In genomic region chr9:118606148-118606816, GRCm38 (mm10) we compare ENCODE assay signal across 7 mouse cellular contexts. TPM values are rescaled to one million over a fixed set of nuclear protein-coding genes. Genes with fewer than 3 reads are reported as not detected.
DNase-seq lines count a peak whose midpoint lies in the region; ATAC-seq and TF ChIP-seq lines count a peak whose summit lies in the region.

Itga9 (plus strand) TSS chr9:118606690.

- peak; percentile 96 for DNase-seq in adrenal gland, postnatal 10 days
- peak; percentile 93 for DNase-seq in embryonic facial prominence, embryonic 10.5 days (ENCODE audit: low spot score)
- DNase-seq in heart, adult 2 months, result peak; percentile 90 to 96
- DNase-seq in kidney, adult 18-20 months, result peak; percentile 89
- peak; percentile 73 to 84 for DNase-seq in spleen, postnatal 10 days (ENCODE audit: low spot score in 2 of 2)

- no peaks in the 10 kb centered on the region for H3K79me2 ChIP-seq in heart, adult 2 months (replicated peaks; ENCODE audit: control insufficient read depth, insufficient read depth, low read length)

- no peaks in the 10 kb centered on the region for H3K9me3 ChIP-seq in embryonic facial prominence, embryonic 10.5 days
- H3K9me3 ChIP-seq in limb, embryonic 15.5 days, result no peaks in the 10 kb centered on the region
- no peaks in the 10 kb centered on the region for H3K9me3 ChIP-seq in midbrain, embryonic 15.5 days

- intact Hi-C loops in heart, adult 2 months (cut with DNase I), result loop anchor here (1.0 to 5.0 kb wide), 3 partner anchors 81 to 265 kb away; no protein-coding TSS in a partner anchor

- peak within 1 kb of the TSS; percentile 94 for H3K27ac ChIP-seq in embryonic facial prominence, embryonic 10.5 days (replicated peaks)
- H3K27ac ChIP-seq in heart, adult 2 months, result peak within 1 kb of the TSS; percentile 72
- H3K27ac ChIP-seq in limb, embryonic 15.5 days, result peak within 1 kb of the TSS; percentile 59
- H3K27ac ChIP-seq in midbrain, embryonic 15.5 days, result no peak within 1 kb of the TSS

- peak; percentile 98 for TF ChIP-seq CTCF in heart, adult 2 months (IDR thresholded peaks at IDR 0.05)

- peak; percentile 73 for ATAC-seq in limb, embryonic 15.5 days (ENCODE audit: insufficient number of reproducible peaks, low FRiP score, low TSS enrichment, low read depth)
- ATAC-seq in midbrain, embryonic 15.5 days (replicated peaks), result peak; percentile 86

- peak; percentile 45; the same call in 1 of the 2 replicates for TF ChIP-seq EP300 in heart, adult 2 months (IDR thresholded peaks at IDR 0.05; ENCODE audit: insufficient read depth, low read depth, low read length)

- H3K4me1 ChIP-seq in embryonic facial prominence, embryonic 10.5 days, result peaks cover 56% of the 10 kb centered on the region
- H3K4me1 ChIP-seq in heart, adult 2 months (ENCODE audit: control insufficient read depth, insufficient read depth, low read length), result peaks cover 15% of the 10 kb centered on the region
- peaks cover 26% of the 10 kb centered on the region for H3K4me1 ChIP-seq in limb, embryonic 15.5 days
- H3K4me1 ChIP-seq in midbrain, embryonic 15.5 days, result peaks cover 16% of the 10 kb centered on the region

- TF ChIP-seq POLR2A in heart, adult 2 months (IDR thresholded peaks at IDR 0.05; ENCODE audit: insufficient read depth, low read depth, low read length), result no peak

- H3K4me3 ChIP-seq in embryonic facial prominence, embryonic 10.5 days, result peak within 1 kb of the TSS; percentile 82
- peak within 1 kb of the TSS; percentile 80 for H3K4me3 ChIP-seq in heart, adult 2 months
- peak within 1 kb of the TSS; percentile 73 for H3K4me3 ChIP-seq in limb, embryonic 15.5 days
- H3K4me3 ChIP-seq in midbrain, embryonic 15.5 days, result peak within 1 kb of the TSS; percentile 73

- 11% methylated on average over 42 of the region's 42 CpGs for WGBS in embryonic facial prominence, embryonic 10.5 days
- WGBS in heart, adult 2 months, result 10% methylated on average over 39 of the region's 42 CpGs
- WGBS in limb, embryonic 15.5 days, result 10% methylated on average over 40 of the region's 42 CpGs
- 11% methylated on average over 36 of the region's 42 CpGs for WGBS in midbrain, embryonic 15.5 days

- peaks cover 39% of the 10 kb centered on the region for H3K27me3 ChIP-seq in embryonic facial prominence, embryonic 10.5 days (replicated peaks; ENCODE audit: low read depth, poor library complexity, severe bottlenecking)
- no peaks in the 10 kb centered on the region for H3K27me3 ChIP-seq in heart, adult 2 months (ENCODE audit: control insufficient read depth, insufficient read depth, low read length)
- no peaks in the 10 kb centered on the region for H3K27me3 ChIP-seq in limb, embryonic 15.5 days
- H3K27me3 ChIP-seq in midbrain, embryonic 15.5 days (replicated peaks), result peaks cover 24% of the 10 kb centered on the region

- H3K9ac ChIP-seq in heart, adult 2 months (ENCODE audit: low read depth, low read length), result peak within 1 kb of the TSS; percentile 97
- H3K9ac ChIP-seq in limb, embryonic 15.5 days, result peak within 1 kb of the TSS; percentile 87
- peak within 1 kb of the TSS; percentile 61 for H3K9ac ChIP-seq in midbrain, embryonic 15.5 days

- peak within 1 kb of the TSS; percentile 89 for H3K4me2 ChIP-seq in limb, embryonic 15.5 days
- H3K4me2 ChIP-seq in midbrain, embryonic 15.5 days, result peak within 1 kb of the TSS; percentile 89

- no peaks in the 10 kb centered on the region for H3K36me3 ChIP-seq in embryonic facial prominence, embryonic 10.5 days (replicated peaks)
- no peaks in the 10 kb centered on the region; the same call in 1 of the 2 replicates for H3K36me3 ChIP-seq in heart, adult 2 months (ENCODE audit: control insufficient read depth, insufficient read depth, low read length)
- H3K36me3 ChIP-seq in limb, embryonic 15.5 days, result no peaks in the 10 kb centered on the region
- no peaks in the 10 kb centered on the region for H3K36me3 ChIP-seq in midbrain, embryonic 15.5 days (replicated peaks)

RNA-seq across cellular contexts. Expression of gene Itga9, which starts in this region (rescaled TPM):
- total RNA-seq in adrenal gland, postnatal 10 days (2021), result 10 to 100 TPM; 41.6 to 56.8 TPM
- polyA plus RNA-seq in embryonic facial prominence, embryonic 10.5 days (2016; fragmentation: Nextera tagmentation; extraction: Ambion mirVana), result 11.9 and 13.4 TPM in 2 replicates
- total RNA-seq in heart, adult 2 months (2021), result 10 to 100 TPM; 34.8 to 41.9 TPM
- 35.3 and 43.7 TPM in 2 replicates for polyA plus RNA-seq in heart, adult 2 months (2012; rRNA removed)
- 6.1 and 9.9 TPM in 2 replicates for polyA plus RNA-seq in limb, embryonic 15.5 days (2015; fragmentation: Nextera tagmentation; extraction: Ambion mirVana)
- 2.0 and 2.1 TPM in 2 replicates for polyA plus RNA-seq in midbrain, embryonic 15.5 days (2015; fragmentation: Nextera tagmentation; extraction: Ambion mirVana)
